Mouse (Mus musculus) myocyte (in vitro differentiated cells): ENCODE results near the gene Gm10639. TPM values are rescaled to one million over a fixed set of nuclear protein-coding genes. Genes with fewer than 3 reads are reported as not detected.
"Not testable (repeated sequence)": the region's sequence is repeated elsewhere in the genome, so short reads cannot be mapped to it uniquely, and the experiment has no call there.

Source experiments
- H3K27me3 ChIP-seq: one replicate; pipeline ENCODE4 v1.6.1; 2011; ENCODE audit not compliant: control insufficient read depth, insufficient read depth, insufficient read length
- H3K36me3 ChIP-seq: one replicate; pipeline ENCODE4 v1.6.1; 2011; ENCODE audit not compliant: control insufficient read depth, insufficient read depth
- H3K4me2 ChIP-seq: one replicate; pipeline ENCODE4 v1.6.1; 2011; ENCODE audit warnings: low read depth, control low read depth
- H3K4me3 ChIP-seq: one replicate; pipeline ENCODE4 v1.5.1; 2011; ENCODE audit warnings: mild to moderate bottlenecking, control low read depth, moderate library complexity
- H3K79me2 ChIP-seq: one replicate; pipeline ENCODE4 v1.6.1; 2011; ENCODE audit not compliant: control insufficient read depth, insufficient read depth
- H3ac ChIP-seq: one replicate; pipeline ENCODE4 v1.6.1; 2011; ENCODE audit not compliant: control insufficient read depth, insufficient read length
- CEBPB ChIP-seq: IDR thresholded peaks from 2 replicates; pipeline ENCODE4 v1.6.1; 2011; ENCODE audit warnings: mild to moderate bottlenecking, moderate library complexity; ENCODE audit not compliant: poor library complexity, insufficient read depth, severe bottlenecking
- E2F4 ChIP-seq: IDR thresholded peaks from one replicate; pipeline ENCODE4 v1.6.1; 2011; ENCODE audit warnings: mild to moderate bottlenecking, control low read depth, moderate library complexity; ENCODE audit not compliant: insufficient read depth
- MAX ChIP-seq: IDR thresholded peaks from one replicate; pipeline ENCODE4 v1.6.1; 2011; ENCODE audit warnings: low read depth, mild to moderate bottlenecking, control low read depth
- MYOD1 ChIP-seq, 3 experiments: IDR thresholded peaks; one replicate each; pipeline ENCODE4 v1.6.1; 2011; ENCODE audit warnings: control low read depth in 2 of 3, low read depth in 2 of 3, mild to moderate bottlenecking in 2 of 3, moderate library complexity in 1 of 3; ENCODE audit not compliant: insufficient read length in 2 of 3, control insufficient read depth in 1 of 3
- MYOG ChIP-seq, 3 experiments: IDR thresholded peaks; one replicate each; pipeline ENCODE4 v1.6.1; 2011; ENCODE audit warnings: control low read depth in 2 of 3, low read depth in 2 of 3, mild to moderate bottlenecking in 2 of 3; ENCODE audit not compliant: insufficient read length in 2 of 3, control insufficient read depth in 1 of 3, insufficient read depth in 1 of 3
- POLR2A ChIP-seq: IDR thresholded peaks from one replicate; pipeline ENCODE4 v1.6.1; 2011; ENCODE audit warnings: low read depth, mild to moderate bottlenecking, control low read depth, moderate library complexity; ENCODE audit not compliant: insufficient read length
- POLR2AphosphoS2 ChIP-seq: IDR thresholded peaks from one replicate; pipeline ENCODE4 v1.6.1; 2011; ENCODE audit warnings: low read depth, control low read depth; ENCODE audit not compliant: insufficient read length
- REST ChIP-seq: IDR thresholded peaks from one replicate; pipeline ENCODE4 v1.6.1; 2011; ENCODE audit warnings: mild to moderate bottlenecking, control low read depth, moderate library complexity; ENCODE audit not compliant: insufficient read depth, insufficient read length
- SRF ChIP-seq: IDR thresholded peaks from one replicate; pipeline ENCODE4 v1.6.1; 2011; ENCODE audit warnings: low read depth; ENCODE audit not compliant: control insufficient read depth, insufficient read length
- TCF12 ChIP-seq: IDR thresholded peaks from one replicate; pipeline ENCODE4 v1.6.1; 2011; ENCODE audit warnings: mild to moderate bottlenecking, control low read depth; ENCODE audit not compliant: poor library complexity, insufficient read depth, severe bottlenecking
- TCF3 ChIP-seq: IDR thresholded peaks from one replicate; pipeline ENCODE4 v1.6.1; 2011; ENCODE audit warnings: low read depth, control low read depth; ENCODE audit not compliant: insufficient read length
- USF1 ChIP-seq: IDR thresholded peaks from one replicate; pipeline ENCODE4 v1.6.1; 2011; ENCODE audit warnings: low read depth, mild to moderate bottlenecking, control low read depth, moderate library complexity
- polyA plus RNA-seq: library from polyadenylated mRNA; unstranded; fragments of >200 nt; fragmentation: generic; extraction: Trizol; gene quantifications from one replicate; pipeline ENCODE4 v1.2.1, GENCODE M21; 2012; ENCODE audit warnings: missing spikeins

The Gm10639 gene
- polyA plus RNA-seq, 1 experiment = 0.18 TPM

- TF ChIP-seq POLR2A (no peak), SRF (no peak), USF1 (peak; percentile 81), TCF3 (no peak), TCF12 (peak; percentile 59), MYOG (IDR thresholded peaks at IDR 0.05; ENCODE audit: control insufficient read depth in 1 of 3, insufficient read depth in 1 of 3, insufficient read length in 2 of 3, low read depth in 2 of 3) (no peak), POLR2AphosphoS2 (no peak), CEBPB (peak; percentile 75), MYOD1 (IDR thresholded peaks at IDR 0.05; ENCODE audit: control insufficient read depth in 1 of 3, insufficient read length in 2 of 3, low read depth in 2 of 3) (peak in 1 of 3 experiments; percentile 6), REST (no peak), MAX (no peak), E2F4 (no peak)
- Histone ChIP-seq H3K79me2 (no peaks in the 10 kb centered on the region), H3K4me2 (peak overlapping the region; percentile 54), H3K36me3 (no peaks in the 10 kb centered on the region), H3ac (no peak overlapping the region), H3K27me3 (no peaks in the 10 kb centered on the region), H3K4me3 (no peak overlapping the region)
Measured at GRCm38 (mm10) chr9:78298232-78298631, 8.5 kb downstream of the Gm10639 start.

- H3K27me3 ChIP-seq, H3K4me2 ChIP-seq, H3K4me3 ChIP-seq, H3ac ChIP-seq, H3K79me2 ChIP-seq, H3K36me3 ChIP-seq: not testable (repeated sequence)
Measured at GRCm38 (mm10) chr9:78299143-78299542, 9.4 kb downstream of the Gm10639 start.

GRCm38 (mm10) chr9:78308122-78308521 lies 18.4 kb downstream of the Gm10639 start:
- H3K27me3 ChIP-seq, H3ac ChIP-seq, H3K36me3 ChIP-seq, H3K79me2 ChIP-seq, H3K4me3 ChIP-seq, H3K4me2 ChIP-seq: not testable (repeated sequence)

GRCm38 (mm10) chr9:78314696-78315095 lies 25.0 kb downstream of the Gm10639 start, which contains the start of gene Omt2a:
Gene Omt2a, minus strand, starts transcription at chr9:78314796.
- Histone ChIP-seq H3K79me2 (no peaks in the 10 kb centered on the region), H3K4me2 (no peak within 1 kb of the TSS), H3K4me3 (no peak within 1 kb of the TSS), H3K36me3 (no peaks in the 10 kb centered on the region), H3ac (no peak within 1 kb of the TSS), H3K27me3 (no peaks in the 10 kb centered on the region)
- TF ChIP-seq TCF3 (no peak), MYOG (IDR thresholded peaks at IDR 0.05; ENCODE audit: control insufficient read depth in 1 of 3, insufficient read depth in 1 of 3, insufficient read length in 2 of 3, low read depth in 2 of 3) (no peak)

GRCm38 (mm10) chr9:78319499-78319898 lies 29.8 kb downstream of the Gm10639 start:
- no peaks in the 10 kb centered on the region for H3K79me2 ChIP-seq
- no peak overlapping the region for H3ac ChIP-seq
- H3K36me3 ChIP-seq = no peaks in the 10 kb centered on the region
- no peak overlapping the region for H3K4me2 ChIP-seq
- H3K4me3 ChIP-seq = no peak overlapping the region
- TF ChIP-seq USF1 (no peak), SRF (no peak), E2F4 (no peak)
- no peaks in the 10 kb centered on the region for H3K27me3 ChIP-seq

DNA sequence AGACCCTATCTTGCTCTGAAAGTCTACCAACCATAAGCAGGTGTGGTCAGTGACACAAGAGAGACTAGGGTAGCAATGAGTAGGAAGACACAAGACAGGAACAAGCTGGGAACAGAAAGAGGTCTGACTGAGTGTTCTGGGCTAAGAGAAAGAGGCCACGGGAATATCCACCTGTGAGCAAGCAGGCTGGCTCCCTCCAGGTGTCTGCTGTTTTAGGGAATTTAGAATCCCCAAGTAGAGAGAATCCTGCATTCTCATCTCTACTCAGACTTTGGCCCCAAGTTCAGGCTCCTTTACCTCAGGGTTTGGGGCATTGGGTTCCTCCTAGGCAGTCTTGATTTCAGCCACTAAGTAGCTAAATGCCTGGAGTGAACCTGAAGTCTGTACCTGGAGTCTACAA lies 37.6 kb downstream of the Gm10639 start, which contains the start of gene Omt2b:
Gene Omt2b (plus strand): TSS at position 301 of the 400 bp plus-strand sequence.
- H3K27me3 ChIP-seq, H3ac ChIP-seq, H3K4me3 ChIP-seq, H3K4me2 ChIP-seq, H3K36me3 ChIP-seq, H3K79me2 ChIP-seq: not testable (repeated sequence)

- H3ac ChIP-seq, H3K4me2 ChIP-seq, H3K79me2 ChIP-seq, H3K27me3 ChIP-seq, H3K36me3 ChIP-seq, H3K4me3 ChIP-seq: not testable (repeated sequence)
Measured at GRCm38 (mm10) chr9:78337050-78337449, 47.3 kb downstream of the Gm10639 start.

DNA sequence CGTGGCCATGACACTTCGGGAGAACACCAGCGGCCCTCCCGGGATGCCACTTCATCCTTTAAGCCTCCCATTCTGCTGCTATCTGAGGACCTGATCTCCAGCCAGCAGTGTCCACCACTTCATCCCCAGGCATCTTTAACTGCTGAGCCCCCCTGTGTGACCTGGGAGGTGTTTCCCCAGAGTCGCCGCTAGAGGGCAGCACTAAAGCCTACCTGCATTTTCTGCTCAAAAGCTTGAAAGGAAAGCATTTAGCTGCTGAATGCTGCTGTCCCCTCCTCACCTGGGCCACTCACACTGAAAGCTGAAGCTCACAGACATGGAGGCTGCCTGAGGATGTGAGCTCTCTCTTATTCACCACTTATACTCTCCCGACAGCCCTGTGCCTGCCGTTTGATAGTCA lies 50.6 kb downstream of the Gm10639 start:
- H3K4me2 ChIP-seq = not testable (repeated sequence)

GRCm38 (mm10) chr9:78342494-78342893 lies 52.8 kb downstream of the Gm10639 start:
- not testable (repeated sequence) for H3K36me3 ChIP-seq, H3K27me3 ChIP-seq, H3K79me2 ChIP-seq, H3K4me3 ChIP-seq, H3ac ChIP-seq, H3K4me2 ChIP-seq

More for the DNA sequence above, 50.6 kb downstream of the Gm10639 start:
- not testable (repeated sequence) for H3K36me3 ChIP-seq, H3ac ChIP-seq, H3K27me3 ChIP-seq, H3K4me3 ChIP-seq, H3K79me2 ChIP-seq

DNA sequence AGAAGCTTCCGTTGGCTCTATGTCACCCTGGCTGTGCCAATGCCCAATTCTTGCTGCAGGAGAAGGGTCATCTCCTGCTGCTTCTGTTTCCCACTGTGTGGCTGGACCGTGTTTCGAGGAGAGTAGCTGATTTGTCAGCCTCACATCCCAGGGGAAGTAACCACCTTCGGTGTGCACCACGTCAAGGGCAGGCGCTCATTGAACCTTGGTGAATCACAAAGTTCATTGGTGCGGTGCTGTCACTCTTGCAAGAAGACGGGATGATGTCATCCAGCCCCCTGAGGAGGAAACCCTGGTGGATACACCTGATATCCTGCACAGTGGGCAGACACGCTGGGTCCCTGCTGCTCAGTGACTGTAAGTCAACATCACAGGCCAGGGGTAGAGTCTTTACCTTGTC lies 53.3 kb downstream of the Gm10639 start:
- H3K36me3 ChIP-seq, H3ac ChIP-seq, H3K27me3 ChIP-seq, H3K79me2 ChIP-seq, H3K4me2 ChIP-seq, H3K4me3 ChIP-seq: not testable (repeated sequence)
